Mouse (Mus musculus) layer of hippocampus, adult 8-10 months (tissue): ENCODE measurements at regions not wholly inside any gene's neighbourhood (a gene's known extent, or its start where the extent isn't known, plus 50 kb on each side); places are given as distances from the start of the nearest gene placed in this dataset.
"Not testable (repeated sequence)": the region's sequence is repeated elsewhere in the genome, so short reads cannot be mapped to it uniquely, and the experiment has no call there.

Source experiments
- DNase-seq, 2 experiments: peaks; one replicate each; pipeline ENCODE4 v3.0.0; 2022; ENCODE audit warnings: low spot score in 2 of 2

- not testable (repeated sequence) for DNase-seq
Measured at GRCm38 (mm10) chr16:46811835-46812234, 313.5 kb upstream of the Nectin3 start.

GRCm38 (mm10) chr16:46807476-46807875 is 309.2 kb upstream of the Nectin3 start:
- no peak for DNase-seq

GRCm38 (mm10) chr16:46776367-46776766 is 278.0 kb upstream of the Nectin3 start:
- no peak for DNase-seq

- no peak for DNase-seq
Measured at GRCm38 (mm10) chr16:46769383-46769782, 271.1 kb upstream of the Nectin3 start.

GRCm38 (mm10) chr16:46768376-46768775 is 270.1 kb upstream of the Nectin3 start:
- DNase-seq = no peak

- DNase-seq = no peak
Measured at GRCm38 (mm10) chr16:46735140-46735539, 236.8 kb upstream of the Nectin3 start.

- no peak for DNase-seq
Measured at GRCm38 (mm10) chr16:46728424-46728823, 230.1 kb upstream of the Nectin3 start.

- DNase-seq = no peak
Measured at GRCm38 (mm10) chr16:46723660-46724059, 225.3 kb upstream of the Nectin3 start.

- no peak for DNase-seq
Measured at GRCm38 (mm10) chr16:46679787-46680186, 181.5 kb upstream of the Nectin3 start.

- DNase-seq = no peak
Measured at GRCm38 (mm10) chr16:46669590-46669989, 171.3 kb upstream of the Nectin3 start.

GRCm38 (mm10) chr16:46665566-46665965 is 167.2 kb upstream of the Nectin3 start:
- DNase-seq = no peak

GRCm38 (mm10) chr16:46663008-46663407 is 164.7 kb upstream of the Nectin3 start:
- DNase-seq = no peak

- DNase-seq = no peak
Measured at GRCm38 (mm10) chr16:46655041-46655440, 156.7 kb upstream of the Nectin3 start.

GRCm38 (mm10) chr16:46625807-46626206 is 127.5 kb upstream of the Nectin3 start:
- no peak for DNase-seq

- DNase-seq = no peak
Measured at GRCm38 (mm10) chr16:46623246-46623645, 124.9 kb upstream of the Nectin3 start.

- no peak for DNase-seq
Measured at GRCm38 (mm10) chr16:46619871-46620270, 121.5 kb upstream of the Nectin3 start.

- no peak for DNase-seq
Measured at GRCm38 (mm10) chr16:46617544-46618335, 119.4 kb upstream of the Nectin3 start.

GRCm38 (mm10) chr16:46616606-46617005 is 118.3 kb upstream of the Nectin3 start:
- DNase-seq = no peak

GRCm38 (mm10) chr16:46613062-46613818 is 114.9 kb upstream of the Nectin3 start:
- DNase-seq = no peak

GRCm38 (mm10) chr16:46605879-46606203 is 107.5 kb upstream of the Nectin3 start:
- no peak for DNase-seq

GRCm38 (mm10) chr16:46605001-46605878 is 106.9 kb upstream of the Nectin3 start:
- DNase-seq = no peak
